Mouse (Mus musculus): ENCODE measurements at regions not wholly inside any gene's neighbourhood (a gene's known extent, or its start where the extent isn't known, plus 50 kb on each side); places are given as distances from the start of the nearest gene placed in this dataset.

GRCm38 (mm10) chr6:22716864-22717557, 158.3 kb upstream of the Ptprz1 start:
- Histone ChIP-seq H3K9ac (ENCODE audit: low read length) (no peak overlapping the region), H3K4me3 (ENCODE audit: low read depth, low read length) (no peak overlapping the region), H3K4me1 (ENCODE audit: control insufficient read depth, insufficient read depth, low read length) (no peaks in the 10 kb centered on the region), H3K36me3 (ENCODE audit: control insufficient read depth, insufficient read depth, low read length) (no peaks in the 10 kb centered on the region), H3K4me2 (ENCODE audit: low read depth, severe bottlenecking) (no peak overlapping the region), H3K9me3 (ENCODE audit: control insufficient read depth, low read length) (no peaks in the 10 kb centered on the region), H3K27me3 (ENCODE audit: control insufficient read depth, insufficient read depth, low read length) (no peaks in the 10 kb centered on the region), H3K27ac (replicated peaks; ENCODE audit: low read depth, low read length) (no peak overlapping the region)
- no peak for ATAC-seq (ENCODE audit: insufficient number of reproducible peaks, low FRiP score, low TSS enrichment, low read depth)
- DNase-seq (ENCODE audit: low spot score), result no peak
- 80% methylated on average over 4 of the region's 4 CpGs for WGBS

- Histone ChIP-seq H3K27me3 (ENCODE audit: control insufficient read depth, insufficient read depth, low read length) (no peaks in the 10 kb centered on the region), H3K4me1 (ENCODE audit: control insufficient read depth, insufficient read depth, low read length) (no peaks in the 10 kb centered on the region), H3K9me3 (ENCODE audit: control insufficient read depth, low read length) (no peaks in the 10 kb centered on the region), H3K4me2 (ENCODE audit: low read depth, severe bottlenecking) (no peak overlapping the region), H3K4me3 (ENCODE audit: low read depth, low read length) (no peak overlapping the region), H3K36me3 (ENCODE audit: control insufficient read depth, insufficient read depth, low read length) (no peaks in the 10 kb centered on the region), H3K27ac (replicated peaks; ENCODE audit: low read depth, low read length) (no peak overlapping the region), H3K9ac (ENCODE audit: low read length) (no peak overlapping the region)
- ATAC-seq (ENCODE audit: insufficient number of reproducible peaks, low FRiP score, low TSS enrichment, low read depth) (no peak), DNase-seq (ENCODE audit: low spot score) (no peak)
- 70% methylated on average over 7 of the region's 7 CpGs for WGBS
Measured at GRCm38 (mm10) chr6:22716144-22716856, 159.0 kb upstream of the Ptprz1 start.

GRCm38 (mm10) chr6:22698187-22698586, 177.1 kb upstream of the Ptprz1 start:
- no peak overlapping the region for H3K27ac ChIP-seq (replicated peaks; ENCODE audit: low read depth, low read length)
- no peaks in the 10 kb centered on the region for H3K9me3 ChIP-seq (ENCODE audit: control insufficient read depth, low read length)
- no peaks in the 10 kb centered on the region for H3K4me1 ChIP-seq (ENCODE audit: control insufficient read depth, insufficient read depth, low read length)
- H3K4me3 ChIP-seq (ENCODE audit: low read depth, low read length), result no peak overlapping the region
- H3K36me3 ChIP-seq (ENCODE audit: control insufficient read depth, insufficient read depth, low read length), result no peaks in the 10 kb centered on the region
- no peaks in the 10 kb centered on the region for H3K27me3 ChIP-seq (ENCODE audit: control insufficient read depth, insufficient read depth, low read length)
- no peak overlapping the region for H3K4me2 ChIP-seq (ENCODE audit: low read depth, severe bottlenecking)
- H3K9ac ChIP-seq (ENCODE audit: low read length), result no peak overlapping the region
- ATAC-seq (ENCODE audit: insufficient number of reproducible peaks, low FRiP score, low TSS enrichment, low read depth), result no peak
- DNase-seq (ENCODE audit: low spot score), result no peak

GRCm38 (mm10) chr6:22688678-22689126, 186.6 kb upstream of the Ptprz1 start:
- no peak overlapping the region for H3K4me2 ChIP-seq (ENCODE audit: low read depth, severe bottlenecking)
- ATAC-seq (ENCODE audit: insufficient number of reproducible peaks, low FRiP score, low TSS enrichment, low read depth) (peak; percentile 54; the same call in 1 of the 2 replicates), DNase-seq (ENCODE audit: low spot score) (no peak)
- WGBS, result 69% methylated on average over 7 of the region's 7 CpGs
- H3K9ac ChIP-seq (ENCODE audit: low read length), result no peak overlapping the region
- H3K27me3 ChIP-seq (ENCODE audit: control insufficient read depth, insufficient read depth, low read length), result no peaks in the 10 kb centered on the region
- no peak overlapping the region for H3K4me3 ChIP-seq (ENCODE audit: low read depth, low read length)
- H3K27ac ChIP-seq (replicated peaks; ENCODE audit: low read depth, low read length), result no peak overlapping the region
- H3K4me1 ChIP-seq (ENCODE audit: control insufficient read depth, insufficient read depth, low read length), result no peaks in the 10 kb centered on the region
- H3K9me3 ChIP-seq (ENCODE audit: control insufficient read depth, low read length), result no peaks in the 10 kb centered on the region
- H3K36me3 ChIP-seq (ENCODE audit: control insufficient read depth, insufficient read depth, low read length), result no peaks in the 10 kb centered on the region

GRCm38 (mm10) chr6:22674586-22674929, 200.7 kb upstream of the Ptprz1 start:
- DNase-seq (ENCODE audit: low spot score) (no peak), ATAC-seq (ENCODE audit: insufficient number of reproducible peaks, low FRiP score, low TSS enrichment, low read depth) (no peak)
- H3K27me3 ChIP-seq (ENCODE audit: control insufficient read depth, insufficient read depth, low read length), result no peaks in the 10 kb centered on the region
- no peaks in the 10 kb centered on the region for H3K4me1 ChIP-seq (ENCODE audit: control insufficient read depth, insufficient read depth, low read length)
- no peaks in the 10 kb centered on the region for H3K9me3 ChIP-seq (ENCODE audit: control insufficient read depth, low read length)
- no peak overlapping the region for H3K4me2 ChIP-seq (ENCODE audit: low read depth, severe bottlenecking)
- 83% methylated on average over 1 of the region's 1 CpGs for WGBS
- H3K9ac ChIP-seq (ENCODE audit: low read length), result no peak overlapping the region
- no peak overlapping the region for H3K4me3 ChIP-seq (ENCODE audit: low read depth, low read length)
- H3K27ac ChIP-seq (replicated peaks; ENCODE audit: low read depth, low read length), result no peak overlapping the region
- no peaks in the 10 kb centered on the region for H3K36me3 ChIP-seq (ENCODE audit: control insufficient read depth, insufficient read depth, low read length)

- 96% methylated on average over 2 of the region's 2 CpGs for WGBS
- Histone ChIP-seq H3K27me3 (ENCODE audit: control insufficient read depth, insufficient read depth, low read length) (no peaks in the 10 kb centered on the region), H3K27ac (replicated peaks; ENCODE audit: low read depth, low read length) (no peak overlapping the region), H3K9me3 (ENCODE audit: control insufficient read depth, low read length) (no peaks in the 10 kb centered on the region), H3K9ac (ENCODE audit: low read length) (no peak overlapping the region), H3K4me2 (ENCODE audit: low read depth, severe bottlenecking) (no peak overlapping the region), H3K36me3 (ENCODE audit: control insufficient read depth, insufficient read depth, low read length) (no peaks in the 10 kb centered on the region), H3K4me1 (ENCODE audit: control insufficient read depth, insufficient read depth, low read length) (no peaks in the 10 kb centered on the region), H3K4me3 (ENCODE audit: low read depth, low read length) (no peak overlapping the region)
- DNase-seq (ENCODE audit: low spot score), result no peak
- no peak for ATAC-seq (ENCODE audit: insufficient number of reproducible peaks, low FRiP score, low TSS enrichment, low read depth)
Measured at GRCm38 (mm10) chr6:22673919-22674585, 201.2 kb upstream of the Ptprz1 start.

- Histone ChIP-seq H3K4me2 (ENCODE audit: low read depth, severe bottlenecking) (no peak overlapping the region), H3K27me3 (ENCODE audit: control insufficient read depth, insufficient read depth, low read length) (no peaks in the 10 kb centered on the region), H3K9ac (ENCODE audit: low read length) (no peak overlapping the region), H3K27ac (replicated peaks; ENCODE audit: low read depth, low read length) (no peak overlapping the region), H3K4me3 (ENCODE audit: low read depth, low read length) (no peak overlapping the region), H3K36me3 (ENCODE audit: control insufficient read depth, insufficient read depth, low read length) (no peaks in the 10 kb centered on the region), H3K4me1 (ENCODE audit: control insufficient read depth, insufficient read depth, low read length) (no peaks in the 10 kb centered on the region), H3K9me3 (ENCODE audit: control insufficient read depth, low read length) (no peaks in the 10 kb centered on the region)
- DNase-seq (ENCODE audit: low spot score), result no peak
- WGBS, result 76% methylated on average over 1 of the region's 1 CpGs
- ATAC-seq (ENCODE audit: insufficient number of reproducible peaks, low FRiP score, low TSS enrichment, low read depth), result no peak
Measured at GRCm38 (mm10) chr6:22671524-22671923, 203.8 kb upstream of the Ptprz1 start.

- Histone ChIP-seq H3K27ac (replicated peaks; ENCODE audit: low read depth, low read length) (no peak overlapping the region), H3K9ac (ENCODE audit: low read length) (no peak overlapping the region), H3K4me1 (ENCODE audit: control insufficient read depth, insufficient read depth, low read length) (no peaks in the 10 kb centered on the region), H3K4me2 (ENCODE audit: low read depth, severe bottlenecking) (no peak overlapping the region), H3K36me3 (ENCODE audit: control insufficient read depth, insufficient read depth, low read length) (no peaks in the 10 kb centered on the region), H3K9me3 (ENCODE audit: control insufficient read depth, low read length) (no peaks in the 10 kb centered on the region), H3K27me3 (ENCODE audit: control insufficient read depth, insufficient read depth, low read length) (no peaks in the 10 kb centered on the region), H3K4me3 (ENCODE audit: low read depth, low read length) (no peak overlapping the region)
- 86% methylated on average over 7 of the region's 7 CpGs for WGBS
- DNase-seq (ENCODE audit: low spot score) (no peak), ATAC-seq (ENCODE audit: insufficient number of reproducible peaks, low FRiP score, low TSS enrichment, low read depth) (no peak)
Measured at GRCm38 (mm10) chr6:22668190-22668975, 206.9 kb upstream of the Ptprz1 start.
